Mouse (Mus musculus) intestine, embryonic 16.5 days (tissue): Measurements from ENCODE around the gene Grcc10. TPM values are rescaled to one million over a fixed set of nuclear protein-coding genes. Genes with fewer than 3 reads are reported as not detected.

Experiments used
- ATAC-seq: fragments of 200-750 bp; cut with Nextera tagmentation; 2 replicates; pipeline ENCODE4 v1.8.0; 2017; ENCODE audit warnings: moderate TSS enrichment, moderate library complexity
- H3K27ac ChIP-seq: fragments of 300-500 bp; sonication (generic); 2 replicates; pipeline ENCODE4 v1.5.1; 2014; ENCODE audit warnings: mild to moderate bottlenecking, low read length
- H3K27me3 ChIP-seq: fragments of 300-500 bp; sonication (generic); replicated peaks from 2 replicates; pipeline ENCODE4 v1.6.1; 2014; ENCODE audit warnings: low read length, control low read depth, mixed read lengths; ENCODE audit not compliant: control insufficient read depth, insufficient read depth
- H3K36me3 ChIP-seq: fragments of 300-500 bp; sonication (generic); 2 replicates; pipeline ENCODE4 v1.6.1; 2014; ENCODE audit warnings: low read length, control low read depth; ENCODE audit not compliant: control insufficient read depth, insufficient read depth
- H3K4me1 ChIP-seq: fragments of 300-500 bp; sonication (generic); 2 replicates; pipeline ENCODE4 v1.6.1; 2014; ENCODE audit warnings: low read length, control low read depth, mixed read lengths; ENCODE audit not compliant: control insufficient read depth, insufficient read depth
- H3K4me2 ChIP-seq: fragments of 300-500 bp; sonication (generic); 2 replicates; pipeline ENCODE4 v1.6.1; 2014; ENCODE audit warnings: low read depth, low read length, control low read depth
- H3K4me3 ChIP-seq: fragments of 300-500 bp; sonication (generic); 2 replicates; pipeline ENCODE4 v1.5.1; 2014; ENCODE audit warnings: mild to moderate bottlenecking, low read length
- H3K9ac ChIP-seq: fragments of 300-500 bp; sonication (generic); 2 replicates; pipeline ENCODE4 v1.6.1; 2014; ENCODE audit warnings: low read depth, low read length
- H3K9me3 ChIP-seq: fragments of 300-500 bp; sonication (generic); 2 replicates; pipeline ENCODE4 v1.6.1; 2016; ENCODE audit warnings: low read length, control low read depth; ENCODE audit not compliant: control insufficient read depth
- WGBS: fragments of 180-500 bp; shearing (Covaris S2); extraction: QIAGEN DNeasy Blood & Tissue Kit; methylation state at CpG from one replicate; pipeline ENCODE4 v1.1.7; 2014; 5-methylcytosine and 5-hydroxymethylcytosine counted together
- polyA plus RNA-seq: library from polyadenylated mRNA; unstranded; fragments of >200 nt; fragmentation: Nextera tagmentation; extraction: Ambion mirVana; gene quantifications from 2 replicates; pipeline ENCODE4 v1.2.1, GENCODE M21; 2015

Gene Grcc10
- polyA plus RNA-seq, 1 experiment from 2014 or later, result 334 TPM

DNA sequence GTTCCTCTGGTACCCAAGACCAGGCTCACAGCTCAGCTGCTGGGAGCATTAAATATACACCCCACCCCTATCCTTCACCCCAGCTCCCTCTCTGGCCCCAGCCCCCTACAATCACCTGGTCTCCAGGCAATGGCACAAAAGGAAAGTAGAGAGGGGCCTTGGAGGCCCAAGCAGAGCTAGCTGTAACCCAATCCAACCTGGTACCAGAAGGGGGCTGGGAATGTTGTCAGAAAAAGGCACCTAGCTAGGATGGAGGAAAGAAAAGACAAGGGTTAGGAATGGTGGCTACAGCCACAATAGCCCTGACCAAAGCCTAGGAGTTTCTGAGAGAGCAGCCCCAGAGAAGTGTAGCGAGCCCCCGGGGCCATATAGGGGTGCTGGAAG is 17.7 kb upstream of the Grcc10 start:
- H3K9ac ChIP-seq, result peak overlapping the region; percentile 93
- H3K9me3 ChIP-seq, result no peaks in the 10 kb centered on the region
- peak overlapping the region; percentile 93 for H3K27ac ChIP-seq
- ATAC-seq, result no peak
- 45% methylated on average over 2 of the region's 2 CpGs for whole genome bisulfite sequencing
- H3K4me1 ChIP-seq, result peaks cover 33% of the 10 kb centered on the region
- peak overlapping the region; percentile 2; the same call in 1 of the 2 replicates for H3K4me3 ChIP-seq
- H3K27me3 ChIP-seq, result no peaks in the 10 kb centered on the region
- H3K4me2 ChIP-seq, result peak overlapping the region; percentile 78
- H3K36me3 ChIP-seq, result no peaks in the 10 kb centered on the region

DNA sequence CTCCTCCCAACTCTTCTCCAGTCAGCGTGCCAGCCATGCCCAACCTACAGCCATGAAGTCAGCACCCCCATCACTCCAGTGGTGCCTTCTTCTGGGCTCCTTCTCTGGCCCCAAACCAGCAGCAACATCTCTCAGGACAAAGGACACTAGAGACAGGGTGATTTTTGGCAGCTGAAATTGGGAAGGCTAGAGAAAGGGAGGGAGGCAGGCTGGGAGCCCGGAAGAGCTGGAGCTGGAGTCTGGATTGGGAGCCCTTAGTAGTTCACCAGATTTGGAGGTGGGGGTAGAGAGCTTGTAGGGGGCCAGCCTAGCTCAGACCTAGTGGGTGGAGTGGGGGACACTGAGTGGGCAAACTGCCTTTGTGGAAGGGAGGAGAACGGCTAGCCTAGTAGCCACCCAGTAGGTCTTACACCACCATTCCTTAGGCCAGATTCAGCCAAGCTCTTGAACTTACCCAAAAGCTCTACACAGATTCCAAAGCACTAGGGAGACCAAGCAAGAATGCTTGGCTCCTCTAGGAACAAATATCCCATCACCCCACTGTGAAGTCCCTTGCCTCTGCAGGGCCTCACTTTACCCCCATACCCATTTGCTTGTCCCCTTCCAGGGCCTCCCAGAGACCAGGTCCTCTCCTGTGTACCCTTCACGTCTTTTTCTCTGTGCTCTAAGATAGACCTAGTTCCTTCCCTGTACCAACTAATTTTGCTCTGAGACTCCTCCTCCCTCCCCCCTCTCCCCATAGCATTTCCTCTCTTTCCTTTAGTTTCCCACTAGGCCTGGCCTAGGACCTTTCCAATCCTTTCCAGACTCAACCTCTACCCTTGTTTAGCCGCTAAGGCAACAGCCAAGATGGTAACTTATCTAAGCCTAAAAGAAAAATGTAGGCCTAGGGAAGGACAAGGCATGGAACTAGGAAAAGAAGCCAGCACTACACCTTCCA is 17.0 kb upstream of the Grcc10 start:
- peak overlapping the region; percentile 93 for H3K27ac ChIP-seq
- peak overlapping the region; percentile 93 for H3K9ac ChIP-seq
- H3K36me3 ChIP-seq, result no peaks in the 10 kb centered on the region
- ATAC-seq, result peak; percentile 12; the same call in 1 of the 2 replicates
- H3K4me1 ChIP-seq, result peaks cover 39% of the 10 kb centered on the region
- peak overlapping the region; percentile 75 for H3K4me3 ChIP-seq
- H3K27me3 ChIP-seq, result no peaks in the 10 kb centered on the region
- H3K4me2 ChIP-seq, result peak overlapping the region; percentile 78
- H3K9me3 ChIP-seq, result no peaks in the 10 kb centered on the region
- WGBS, result 40% methylated on average over 5 of the region's 5 CpGs

DNA sequence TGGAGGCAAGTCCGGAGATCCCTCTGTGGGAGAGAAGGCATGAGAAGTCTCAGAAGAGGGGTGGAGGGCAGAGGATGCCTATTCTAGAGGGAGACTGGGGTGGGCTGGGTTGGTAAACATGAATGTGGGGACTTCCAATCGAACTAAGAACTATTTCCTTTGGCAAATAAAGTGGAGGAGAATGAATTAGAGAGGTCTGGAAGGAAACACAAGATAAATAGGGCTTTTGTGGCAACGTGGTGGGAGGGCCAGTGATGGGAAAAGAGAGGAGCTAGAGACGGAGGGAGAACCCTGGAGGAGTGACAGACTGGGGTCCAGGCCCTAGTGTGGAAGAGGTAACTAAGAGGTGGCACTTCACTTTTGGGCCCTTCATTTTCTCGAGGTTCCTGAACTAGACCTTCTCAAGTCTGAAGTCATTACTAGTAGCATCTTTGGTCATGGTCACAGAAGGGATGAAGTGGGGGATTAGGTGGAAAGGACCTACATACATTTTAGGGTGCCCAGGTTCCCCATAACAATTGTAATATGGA is 16.2 kb upstream of the Grcc10 start:
- no peak for ATAC-seq
- peak overlapping the region; percentile 75 for H3K4me3 ChIP-seq
- peaks cover 42% of the 10 kb centered on the region for H3K4me1 ChIP-seq
- H3K27me3 ChIP-seq, result no peaks in the 10 kb centered on the region
- H3K27ac ChIP-seq, result peak overlapping the region; percentile 93
- peak overlapping the region; percentile 93 for H3K9ac ChIP-seq
- peak overlapping the region; percentile 78 for H3K4me2 ChIP-seq
- H3K9me3 ChIP-seq, result no peaks in the 10 kb centered on the region
- H3K36me3 ChIP-seq, result no peaks in the 10 kb centered on the region
- 12% methylated on average over 5 of the region's 5 CpGs for WGBS

DNA sequence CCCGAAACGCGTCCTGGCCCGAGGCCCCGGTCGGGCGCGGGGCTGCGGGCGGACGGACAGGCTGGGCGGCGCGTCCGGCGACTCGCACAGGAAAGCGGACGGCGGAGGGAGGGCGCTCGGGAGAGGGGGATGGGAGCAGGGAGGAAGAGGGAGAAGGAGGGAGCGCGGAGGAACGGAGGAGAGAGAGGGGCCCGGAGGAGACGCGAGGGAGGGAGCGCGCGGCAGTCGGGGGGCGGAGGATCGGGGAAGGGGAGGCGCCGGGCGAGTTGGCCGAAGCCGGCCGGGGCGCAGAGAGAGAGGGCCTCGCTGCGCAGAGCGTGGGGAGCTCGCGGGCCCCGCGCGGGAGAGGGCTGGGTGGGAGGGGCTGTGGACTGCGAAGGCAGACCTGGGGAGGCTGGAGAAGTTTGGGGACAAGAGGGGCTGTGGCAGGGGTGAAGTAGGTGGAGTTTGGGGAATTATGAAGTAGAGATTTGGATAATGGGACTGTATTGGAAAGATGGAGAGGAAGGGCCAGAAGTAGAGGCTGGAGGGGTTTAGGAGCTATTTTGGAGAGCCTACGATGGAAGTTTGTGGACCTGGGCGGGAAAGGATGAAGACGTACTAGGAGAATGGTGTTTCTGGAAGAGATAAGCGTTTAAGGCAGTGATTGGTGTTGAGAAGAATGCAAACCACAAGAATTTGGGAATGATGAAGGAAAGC is 15.6 kb upstream of the Grcc10 start:
- Histone ChIP-seq H3K4me3 (peak overlapping the region; percentile 75), H3K27me3 (no peaks in the 10 kb centered on the region), H3K27ac (peak overlapping the region; percentile 93), H3K9me3 (no peaks in the 10 kb centered on the region), H3K4me1 (peaks cover 42% of the 10 kb centered on the region), H3K9ac (peak overlapping the region; percentile 93), H3K4me2 (peak overlapping the region; percentile 78), H3K36me3 (no peaks in the 10 kb centered on the region)
- 2% methylated on average over 48 of the region's 54 CpGs for WGBS
- peak; percentile 81 for ATAC-seq

DNA sequence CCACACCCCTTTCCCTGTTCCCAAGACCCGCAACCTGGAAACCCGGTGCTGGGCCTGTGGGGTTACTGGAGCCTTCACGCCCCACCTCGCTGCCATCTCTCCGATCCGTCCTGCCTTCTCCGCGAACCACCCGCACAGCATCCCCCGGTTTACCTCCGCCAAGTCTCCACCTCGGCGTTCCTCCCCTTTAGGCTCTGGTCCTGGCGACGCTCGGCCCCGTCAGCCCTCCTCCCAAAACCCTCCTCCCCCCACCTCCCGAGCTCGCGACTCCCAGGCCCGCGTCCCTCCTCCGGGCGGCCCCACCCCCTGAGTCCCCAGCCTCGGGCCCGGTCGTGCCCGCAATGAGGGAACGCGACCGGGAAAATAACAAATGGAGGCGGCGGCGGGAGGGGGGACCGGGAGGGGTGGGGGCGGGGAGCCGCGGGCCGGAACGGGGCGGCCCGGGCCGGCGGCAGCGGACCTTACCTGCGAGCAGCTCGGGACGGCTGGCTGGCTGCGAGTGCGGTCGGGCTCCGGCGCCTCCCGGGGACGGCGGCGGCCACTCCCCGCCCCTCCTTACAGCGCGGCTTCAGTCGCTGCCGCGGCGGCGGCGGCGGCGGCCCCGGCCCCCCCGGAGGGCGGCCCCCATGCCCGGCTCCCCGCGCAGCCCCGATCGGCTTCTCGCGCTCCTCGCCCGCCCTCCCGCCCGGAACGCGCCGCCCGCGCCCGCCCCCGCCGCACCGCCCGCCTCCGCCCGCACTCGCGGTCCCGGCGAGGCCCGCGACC is 14.8 kb upstream of the Grcc10 start, which contains the start of the genes Gm45234 and Atn1:
Gene Gm45234 (minus strand): TSS at position 191 of the 765 bp plus-strand sequence.
Gene Atn1 (minus strand): TSS at position 694 of the 765 bp plus-strand sequence.
- H3K36me3 ChIP-seq, result no peaks in the 10 kb centered on the region
- H3K4me1 ChIP-seq, result peaks cover 45% of the 10 kb centered on the region
- peak within 1 kb of the TSS; percentile 93 for H3K27ac ChIP-seq
- 1% methylated on average over 57 of the region's 100 CpGs for WGBS
- peak within 1 kb of the TSS; percentile 75 for H3K4me3 ChIP-seq
- H3K27me3 ChIP-seq, result no peaks in the 10 kb centered on the region
- H3K9ac ChIP-seq, result peak within 1 kb of the TSS; percentile 93
- ATAC-seq, result peak; percentile 60
- peak within 1 kb of the TSS; percentile 78 for H3K4me2 ChIP-seq
- no peaks in the 10 kb centered on the region for H3K9me3 ChIP-seq

DNA sequence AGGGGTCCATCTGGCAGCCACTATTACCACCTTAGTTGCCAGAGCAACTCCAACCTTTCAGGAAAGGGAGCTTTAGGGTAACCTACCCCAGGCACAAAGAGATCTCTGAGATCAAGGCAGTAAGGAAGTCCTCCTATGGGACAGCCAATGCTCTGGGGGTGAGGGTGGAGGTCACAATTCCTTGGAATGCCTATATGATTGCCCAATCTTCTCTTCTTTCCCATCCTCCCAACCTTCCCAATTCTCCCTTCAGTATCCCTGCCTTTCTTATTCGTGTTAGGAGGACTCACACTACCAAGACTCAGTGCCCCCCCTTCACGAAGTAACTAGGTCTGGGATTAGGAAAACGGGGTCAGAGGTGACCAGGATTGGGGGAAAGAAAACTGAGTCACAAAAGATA is 14.1 kb upstream of the Grcc10 start:
- no peak for ATAC-seq
- H3K9me3 ChIP-seq, result no peaks in the 10 kb centered on the region
- no peaks in the 10 kb centered on the region for H3K27me3 ChIP-seq
- no peaks in the 10 kb centered on the region for H3K36me3 ChIP-seq
- peak overlapping the region; percentile 93 for H3K9ac ChIP-seq
- peaks cover 45% of the 10 kb centered on the region for H3K4me1 ChIP-seq
- 11% methylated on average over 3 of the region's 3 CpGs for WGBS
- peak overlapping the region; percentile 78 for H3K4me2 ChIP-seq
- peak overlapping the region; percentile 75 for H3K4me3 ChIP-seq
- peak overlapping the region; percentile 93 for H3K27ac ChIP-seq

DNA sequence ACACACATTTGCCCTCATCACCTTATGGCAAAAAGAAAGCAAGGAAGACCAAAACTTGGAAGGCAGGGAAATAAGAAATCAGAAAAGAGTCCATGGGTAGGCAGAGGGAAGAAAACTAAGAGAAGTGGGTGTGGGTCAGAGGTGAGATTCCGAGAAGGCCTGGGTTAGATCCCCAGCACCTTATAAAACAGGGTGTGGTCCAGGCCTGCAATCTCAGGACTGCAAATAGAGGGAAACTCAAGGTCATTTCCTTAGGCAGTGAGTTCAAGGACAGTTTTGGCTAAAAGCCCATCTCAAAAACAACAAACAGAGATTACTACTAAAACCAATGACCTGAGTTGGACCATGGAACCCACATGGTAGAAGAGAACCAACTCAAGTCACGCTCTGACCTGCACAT is 12.7 kb upstream of the Grcc10 start:
- Histone ChIP-seq H3K4me2 (no peak overlapping the region), H3K27ac (no peak overlapping the region), H3K9me3 (no peaks in the 10 kb centered on the region), H3K36me3 (peaks cover 7% of the 10 kb centered on the region; the same call in 1 of the 2 replicates), H3K4me3 (no peak overlapping the region), H3K4me1 (peaks cover 40% of the 10 kb centered on the region), H3K27me3 (no peaks in the 10 kb centered on the region), H3K9ac (no peak overlapping the region)
- WGBS, result 82% methylated on average over 2 of the region's 2 CpGs
- ATAC-seq, result no peak

DNA sequence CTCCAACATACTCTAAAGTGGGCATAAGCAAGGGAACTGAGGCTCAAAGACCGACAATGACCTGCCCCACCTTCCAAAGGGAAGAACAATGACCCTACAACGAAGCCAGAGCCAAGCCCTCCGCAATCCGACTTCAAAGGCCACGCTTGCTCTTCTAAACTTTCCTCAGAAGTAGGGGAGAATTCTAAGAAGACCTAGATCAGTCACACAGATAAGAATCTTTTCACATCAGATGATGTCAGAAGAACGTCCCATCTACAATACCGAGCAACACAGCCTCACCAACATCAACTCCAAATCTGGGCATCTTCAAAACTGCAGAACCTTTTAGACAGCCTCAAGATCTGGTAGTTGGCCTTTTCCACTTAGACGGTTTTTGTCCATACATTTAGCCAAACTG is 9.2 kb upstream of the Grcc10 start:
- no peaks in the 10 kb centered on the region for H3K27me3 ChIP-seq
- H3K9me3 ChIP-seq, result no peaks in the 10 kb centered on the region
- ATAC-seq, result no peak
- no peak overlapping the region for H3K4me3 ChIP-seq
- H3K36me3 ChIP-seq, result peaks cover 12% of the 10 kb centered on the region; the same call in 1 of the 2 replicates
- peaks cover 37% of the 10 kb centered on the region for H3K4me1 ChIP-seq
- no peak overlapping the region for H3K9ac ChIP-seq
- no peak overlapping the region for H3K4me2 ChIP-seq
- H3K27ac ChIP-seq, result no peak overlapping the region
- WGBS, result 81% methylated on average over 8 of the region's 8 CpGs
